Mouse (Mus musculus) right cerebral cortex, adult 2 months (tissue): ENCODE results near the gene Rmdn3.
A peak's percentile ranks its signal among the peaks of the same experiment; 100 is the strongest.

ENCODE experiments used
- DNase-seq, 2 experiments: peaks; one replicate each; pipeline ENCODE4 v3.0.0; 2021 to 2022; ENCODE audit warnings: low spot score in 2 of 2

Rmdn3 gene

DNA sequence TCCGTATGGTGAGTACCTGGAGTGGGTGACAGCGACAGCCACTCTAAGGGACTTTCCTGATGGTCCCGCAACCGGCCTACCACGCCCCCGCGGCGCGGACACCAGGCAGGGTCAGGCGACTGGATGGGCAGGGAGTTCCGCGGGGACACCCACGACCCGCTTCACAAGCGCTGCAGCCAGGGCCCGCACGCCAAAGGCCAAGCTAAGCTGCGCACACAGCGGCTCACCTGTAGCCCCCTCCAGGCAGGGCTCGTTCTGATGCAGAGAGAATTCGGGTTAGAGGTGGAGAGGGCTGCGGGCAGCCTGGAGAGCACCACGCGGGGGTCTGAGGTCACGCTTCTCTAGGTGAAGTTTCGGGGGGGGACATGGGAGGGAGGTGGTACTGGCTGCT lies 11.0 kb upstream of the Rmdn3 start:
- DNase-seq = no peak

DNA sequence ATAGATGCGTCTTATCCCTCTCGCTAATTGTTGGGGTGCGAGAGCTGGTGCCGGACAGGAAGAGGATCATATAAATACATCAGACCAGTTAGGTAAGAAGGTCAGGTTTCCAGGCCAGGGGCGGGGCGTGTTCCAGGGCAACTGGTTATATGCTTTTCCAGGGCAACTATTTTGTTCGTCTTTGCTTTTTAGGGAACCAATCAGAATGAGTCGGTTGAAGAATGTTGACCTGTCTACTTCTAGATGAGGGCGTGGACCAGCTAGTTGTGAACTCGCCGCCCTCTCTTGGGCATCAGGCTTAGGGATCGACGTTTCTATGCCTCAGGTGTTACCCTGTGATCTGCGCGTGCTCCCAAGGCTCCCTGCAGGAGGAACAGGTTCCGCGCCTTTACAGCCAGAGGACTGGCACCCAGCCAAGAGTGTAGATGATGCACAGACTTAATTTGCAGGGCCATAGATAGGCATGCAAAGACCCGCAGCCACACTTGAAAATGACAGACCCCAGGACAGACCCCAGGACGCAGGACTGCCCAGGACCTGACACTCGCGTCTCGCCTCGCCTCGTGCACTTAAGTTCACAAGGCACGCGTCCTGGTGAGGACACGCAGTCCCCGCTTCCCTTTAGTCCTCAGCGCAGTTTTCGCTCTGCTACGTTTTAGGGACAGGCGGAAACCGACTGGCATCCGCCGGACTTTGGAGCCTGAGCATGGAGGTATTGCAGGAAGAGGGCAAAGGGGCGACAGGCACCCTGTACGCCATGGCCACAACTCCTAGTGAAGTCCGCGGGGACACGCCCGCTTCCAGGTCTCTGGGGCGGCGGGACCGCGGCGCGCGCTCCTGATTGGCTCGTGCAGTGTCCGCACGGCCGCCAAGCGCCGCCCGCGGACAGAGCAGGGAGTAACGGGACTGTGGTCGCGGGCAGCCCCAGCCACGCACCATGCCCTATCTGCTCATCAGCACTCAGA lies 10.3 kb upstream of the Rmdn3 start, which contains the start of gene Gchfr:
Gene Gchfr (plus strand): TSS at position 873 of the 965 bp plus-strand sequence.
- peak; percentile 25 to 38 for DNase-seq

- no peak for DNase-seq
Observed at GRCm38 (mm10) chr2:119165401-119165800, 8.6 kb upstream of the Rmdn3 start.

- DNase-seq = no peak
Observed at GRCm38 (mm10) chr2:119163999-119164398, 7.2 kb upstream of the Rmdn3 start.

DNA sequence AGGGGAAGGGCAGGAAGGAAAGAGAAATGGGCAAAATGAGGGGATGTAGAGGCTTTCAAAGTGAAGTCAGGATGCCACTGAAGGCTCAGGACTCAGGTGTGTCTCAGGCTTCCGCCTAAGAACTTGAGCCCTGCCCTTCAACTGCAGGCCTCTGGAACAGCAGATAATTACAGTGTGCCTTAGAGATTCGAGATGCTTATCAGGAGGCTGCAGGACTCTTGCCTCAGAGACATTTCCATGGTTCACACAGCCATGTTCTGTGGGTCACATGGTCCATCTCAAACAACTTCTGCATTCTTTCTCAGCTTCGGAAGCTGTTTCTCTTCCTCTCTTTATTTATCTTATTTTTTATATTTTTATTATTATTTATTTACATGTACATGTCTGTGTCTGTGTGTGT lies 6.3 kb upstream of the Rmdn3 start:
- DNase-seq = no peak

DNA sequence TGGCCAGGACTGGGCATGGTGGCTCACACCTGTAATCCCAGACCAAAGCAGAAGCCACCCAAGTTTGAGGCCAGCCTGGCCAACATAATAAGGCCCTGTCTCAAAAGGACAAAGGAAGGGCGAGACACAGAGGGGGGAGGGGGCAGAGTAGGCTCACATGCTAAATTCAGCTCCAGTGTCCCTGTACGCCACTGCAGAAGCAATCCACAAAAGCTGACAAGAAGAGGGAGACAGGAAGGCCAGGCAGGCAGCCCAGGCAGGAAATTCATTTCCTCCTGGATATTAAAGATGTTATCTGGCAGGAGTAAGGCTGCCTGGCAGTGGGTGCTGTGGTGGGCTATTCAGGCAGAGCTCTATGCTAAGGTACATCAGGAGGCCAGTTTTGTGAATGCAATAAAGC lies 4.4 kb upstream of the Rmdn3 start:
- DNase-seq = no peak

DNA sequence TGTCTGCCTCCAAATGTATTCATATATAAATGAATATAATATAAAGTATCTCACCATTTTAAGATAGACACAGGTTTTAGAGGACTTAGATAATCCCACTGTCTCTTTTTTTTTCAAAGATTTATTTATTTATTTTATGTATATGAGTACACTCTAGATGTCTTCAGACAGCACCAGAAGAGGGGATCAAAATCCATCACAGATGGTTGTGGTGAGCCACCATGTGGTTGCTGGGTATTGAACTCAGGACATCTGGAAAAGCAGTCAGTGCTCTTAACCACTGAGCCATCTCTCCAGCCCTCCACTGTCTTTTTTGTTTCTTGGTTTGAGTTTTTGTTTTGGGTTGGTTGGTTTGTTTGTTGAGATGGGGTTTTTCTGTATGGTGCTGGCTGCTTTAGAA lies 1.0 kb upstream of the Rmdn3 start:
- no peak for DNase-seq

DNA sequence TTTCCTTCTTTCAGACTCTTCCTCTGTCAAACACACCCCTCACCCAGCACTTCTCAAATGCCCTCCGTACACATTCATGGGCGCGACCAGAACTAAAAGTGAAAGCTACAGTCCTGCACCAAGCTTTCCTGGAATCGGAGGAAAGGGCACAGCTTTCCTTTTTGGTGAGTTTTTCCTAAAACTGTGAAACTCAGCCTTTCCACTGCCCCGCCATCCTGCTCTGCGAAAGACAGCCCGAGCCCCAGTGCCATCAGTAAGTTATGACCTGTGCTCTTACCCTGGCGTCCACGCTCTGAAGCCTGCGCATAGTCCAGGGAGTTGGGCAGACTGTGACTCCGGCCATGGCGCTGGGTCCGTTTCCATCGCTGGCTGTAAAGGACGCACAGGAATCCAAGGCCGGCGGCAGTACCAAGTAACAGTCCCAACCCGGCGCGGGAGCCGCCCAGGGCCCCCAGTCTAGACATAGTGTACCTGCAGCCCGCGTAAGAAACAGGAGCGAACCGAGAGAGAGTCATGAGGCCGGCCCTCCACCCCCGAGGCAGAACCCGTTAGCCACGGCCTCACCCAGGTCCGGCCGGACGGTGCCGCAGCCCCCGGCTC lies 653 bp downstream of the Rmdn3 start:
- peak in 1 of 2 experiments; percentile 19 for DNase-seq

GRCm38 (mm10) chr2:119155388-119155787 lies 1.4 kb downstream of the Rmdn3 start:
- DNase-seq = no peak

- no peak for DNase-seq
Observed at GRCm38 (mm10) chr2:119154683-119155082, 2.2 kb downstream of the Rmdn3 start.

DNA sequence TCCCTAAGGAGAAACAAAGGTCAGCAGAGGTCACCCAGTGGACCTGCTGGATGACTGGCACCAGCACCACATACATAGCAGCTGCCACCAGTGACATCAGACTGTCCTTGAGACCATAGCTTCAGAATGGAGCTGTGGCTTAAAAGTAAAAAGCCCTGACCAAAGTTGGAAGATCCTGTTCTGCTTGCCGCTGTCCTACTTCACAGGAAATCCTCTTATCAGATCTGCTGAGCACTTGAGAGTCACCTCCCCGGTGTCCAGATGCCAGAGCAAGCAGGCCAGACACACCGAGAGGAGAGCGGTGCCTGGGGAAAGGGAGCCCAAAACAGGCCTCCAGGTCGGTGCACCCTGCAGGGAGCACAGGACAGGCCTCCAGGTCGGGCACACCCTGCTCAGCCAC lies 4.6 kb downstream of the Rmdn3 start:
- DNase-seq = no peak

- peak; percentile 42 to 43 for DNase-seq
Observed at GRCm38 (mm10) chr2:119147775-119148174, 9.1 kb downstream of the Rmdn3 start.

DNA sequence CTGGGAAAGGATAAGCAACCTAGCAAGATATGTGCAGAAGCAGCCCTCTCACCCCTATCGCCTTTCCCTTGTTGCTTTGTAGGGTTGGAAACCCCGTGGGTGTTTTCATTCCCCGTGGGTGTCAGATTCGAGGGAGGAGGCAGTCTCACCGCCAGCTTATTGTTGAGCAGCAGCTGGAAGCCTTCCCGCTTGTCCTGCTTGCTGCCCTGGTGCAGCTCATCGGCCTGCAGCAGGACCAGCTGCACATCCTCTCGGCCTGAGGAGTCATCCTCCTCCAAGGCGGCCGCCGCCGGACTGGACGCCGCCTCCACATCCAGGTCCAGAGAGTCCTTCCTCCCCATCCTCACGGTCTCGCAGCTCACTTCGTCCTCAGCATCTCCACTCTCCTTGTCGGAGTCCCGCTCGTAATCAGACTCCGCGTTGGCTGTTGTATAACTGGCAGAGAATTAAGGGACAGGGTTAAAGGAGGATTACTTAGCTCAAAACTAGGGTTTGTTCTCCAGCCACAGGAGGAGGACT lies 9.6 kb downstream of the Rmdn3 start:
- DNase-seq = no peak

- DNase-seq = no peak
Observed at GRCm38 (mm10) chr2:119146435-119146834, 10.4 kb downstream of the Rmdn3 start.

DNA sequence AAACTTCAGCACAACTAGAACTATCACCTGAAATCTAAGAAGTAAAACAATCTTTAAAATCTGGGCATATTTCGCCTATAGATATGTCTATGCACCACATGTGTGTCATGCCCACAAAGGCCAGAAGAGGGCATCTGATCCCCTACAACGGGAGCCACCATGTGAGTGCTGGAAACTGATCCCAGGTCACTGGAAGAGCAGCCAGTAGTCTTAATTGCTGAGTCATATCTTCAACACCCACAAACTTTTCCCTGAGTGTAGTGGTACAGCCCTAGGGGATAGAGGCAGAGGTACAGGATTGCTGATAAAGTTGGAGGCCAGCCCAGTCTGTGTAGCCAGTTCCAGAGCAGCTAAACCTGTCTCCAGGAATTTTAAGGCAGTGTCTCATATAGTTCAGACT lies 11.6 kb downstream of the Rmdn3 start:
- DNase-seq = no peak

DNA sequence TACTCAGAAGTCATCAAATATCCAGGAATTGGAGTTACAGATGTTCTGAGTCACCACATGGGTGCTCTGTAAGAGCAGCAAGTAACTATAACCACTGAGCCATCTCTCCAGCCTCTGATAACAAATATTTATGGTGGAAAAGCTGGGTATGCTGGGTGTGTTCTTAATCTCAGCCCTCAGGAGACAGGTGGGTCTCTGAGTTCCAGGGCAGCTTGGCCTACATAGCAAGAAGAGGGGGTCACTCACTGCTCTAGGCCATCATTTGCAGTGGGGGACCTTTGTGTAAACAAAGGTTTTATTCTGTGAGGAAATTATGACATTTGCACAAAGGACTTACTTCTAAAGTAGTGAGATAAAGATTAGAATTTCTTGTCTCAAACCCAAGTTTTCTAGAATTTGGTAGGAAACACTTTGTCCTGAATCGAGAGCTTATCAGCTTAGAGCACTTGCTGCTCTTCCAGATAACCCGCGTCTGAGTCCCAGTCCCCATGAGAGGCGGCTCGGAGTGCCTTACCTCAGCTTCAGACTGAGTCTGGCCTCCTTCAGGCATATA lies 20.4 kb downstream of the Rmdn3 start:
- no peak for DNase-seq

GRCm38 (mm10) chr2:119113121-119113925 lies 43.5 kb downstream of the Rmdn3 start:
- DNase-seq = no peak

- peak; percentile 83 to 94 for DNase-seq
Observed at GRCm38 (mm10) chr2:119112438-119113112, 44.3 kb downstream of the Rmdn3 start, which contains the start of gene Rad51. Gene Rad51, plus strand, starts transcription at chr2:119112793.

DNA sequence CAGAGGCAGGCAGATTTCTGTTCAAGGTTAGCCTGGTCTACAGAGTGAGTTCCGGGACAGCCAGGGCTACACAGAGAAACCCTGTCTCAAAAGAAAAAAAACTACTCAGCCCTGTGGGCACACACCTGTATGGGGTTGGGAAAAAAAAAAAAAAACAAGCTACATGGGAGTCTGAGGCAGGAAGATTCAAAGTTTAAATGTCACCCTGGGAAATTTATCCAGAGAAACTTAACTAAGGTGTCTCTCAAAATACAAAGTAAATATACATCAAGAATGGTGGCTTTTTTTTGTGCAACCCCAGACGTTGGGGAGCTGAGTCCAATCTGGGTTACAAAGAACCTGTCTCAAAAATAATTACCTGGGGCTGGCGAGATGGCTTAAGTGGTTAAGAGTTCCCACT lies 45.8 kb downstream of the Rmdn3 start:
- no peak for DNase-seq

DNA sequence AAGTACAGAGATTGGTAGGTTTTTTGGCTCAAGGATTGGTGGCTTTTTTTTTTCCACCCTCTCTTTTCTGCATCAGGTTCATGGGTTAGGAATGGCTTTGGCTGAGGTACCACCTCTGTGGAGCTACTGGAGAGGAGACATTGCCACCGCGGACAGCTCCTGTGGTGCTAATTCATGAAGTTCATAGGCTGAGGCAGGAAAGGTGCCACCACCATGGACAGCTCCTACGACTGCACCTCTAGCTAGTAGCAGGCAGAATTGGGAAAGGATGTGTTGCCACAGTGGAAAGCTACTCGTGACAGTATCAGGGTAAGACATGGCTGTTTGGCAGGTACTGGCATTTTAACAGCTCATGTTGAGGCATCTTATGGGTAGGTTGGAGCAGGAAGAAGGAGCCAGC lies 48.3 kb downstream of the Rmdn3 start:
- DNase-seq = no peak

- no peak for DNase-seq
Observed at GRCm38 (mm10) chr2:119106583-119106982, 50.3 kb downstream of the Rmdn3 start.
